Mouse (Mus musculus): ENCODE measurements around the gene Ubb. TPM values are rescaled to one million over a fixed set of nuclear protein-coding genes. Genes with fewer than 3 reads are reported as not detected.
A peak's percentile ranks its signal among the peaks of the same experiment; 100 is the strongest.
"Not testable (repeated sequence)": the region's sequence is repeated elsewhere in the genome, so short reads cannot be mapped to it uniquely, and the experiment has no call there.

The Ubb gene
- 493 and 593 TPM in 2 replicates for polyA plus RNA-seq (2011; ENCODE audit: insufficient read length, low read depth, missing spikeins)

DNA sequence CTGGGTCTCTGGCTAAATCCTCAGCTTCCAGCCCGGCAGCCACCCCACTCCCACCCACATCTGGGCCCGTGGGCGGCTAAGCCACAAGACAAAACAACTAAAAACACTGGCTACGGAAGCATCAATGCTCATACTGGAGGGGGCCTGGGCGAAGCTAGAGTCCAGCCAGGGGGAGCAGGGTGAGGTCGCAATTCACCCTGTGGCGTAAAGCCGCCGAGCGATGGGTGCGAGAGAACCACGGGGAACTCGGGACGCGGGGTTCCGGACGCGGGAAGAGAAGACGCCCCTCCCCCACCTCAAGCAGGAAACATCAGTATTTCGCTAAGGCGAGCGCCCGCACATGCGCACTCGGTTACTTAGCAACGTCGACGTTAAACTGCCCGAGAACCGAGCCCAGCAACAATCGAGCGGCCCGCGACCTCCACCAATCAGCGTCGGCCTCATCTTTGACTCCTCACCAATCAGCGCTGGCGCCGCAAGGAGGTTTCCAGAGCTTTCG, at the start of gene Ubb:
Ubb (plus strand) TSS at position 445 of the 499 bp plus-strand sequence.
- TF ChIP-seq CTCF (IDR thresholded peaks at IDR 0.05; ENCODE audit: borderline replicate concordance, insufficient read depth, low read length) (no peak), POLR2A (IDR thresholded peaks at IDR 0.05; ENCODE audit: low read depth, low read length) (peak; percentile 79)
- peaks cover 5% of the 10 kb centered on the region for H3K4me1 ChIP-seq (ENCODE audit: control insufficient read depth, insufficient read depth, low read length)
- H3K4me3 ChIP-seq (ENCODE audit: insufficient read depth, low read length) = peak within 1 kb of the TSS; percentile 91
- peak within 1 kb of the TSS; percentile 94 for H3K27ac ChIP-seq (ENCODE audit: insufficient read depth, low read length)

DNA sequence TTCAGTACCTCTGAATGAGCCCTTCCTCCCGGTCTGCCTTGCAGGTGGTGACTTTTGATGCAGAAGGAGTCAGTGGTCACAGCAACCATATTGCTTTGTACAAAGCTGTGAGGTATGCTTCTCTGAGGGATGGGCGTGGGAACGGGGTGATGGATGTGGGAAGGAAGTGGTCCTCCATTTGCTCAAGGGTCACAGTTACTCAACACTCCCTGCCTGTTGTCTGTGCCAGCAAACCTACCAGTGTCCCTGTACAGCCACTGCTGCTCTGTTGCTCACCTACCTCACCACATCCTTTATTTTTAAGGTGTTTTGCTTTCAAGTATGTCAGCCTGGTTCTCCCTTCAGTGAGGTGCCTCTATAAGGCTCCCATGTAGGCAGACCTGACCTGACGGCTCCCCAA, 43.3 kb upstream of the Ubb start:
- TF ChIP-seq CTCF (IDR thresholded peaks at IDR 0.05; ENCODE audit: borderline replicate concordance, insufficient read depth, low read length) = no peak
- no peak for TF ChIP-seq POLR2A (IDR thresholded peaks at IDR 0.05; ENCODE audit: low read depth, low read length)
- H3K4me1 ChIP-seq (ENCODE audit: control insufficient read depth, insufficient read depth, low read length) = no peaks in the 10 kb centered on the region
- H3K27ac ChIP-seq (ENCODE audit: insufficient read depth, low read length) = no peak overlapping the region
- no peak overlapping the region for H3K4me3 ChIP-seq (ENCODE audit: insufficient read depth, low read length)

DNA sequence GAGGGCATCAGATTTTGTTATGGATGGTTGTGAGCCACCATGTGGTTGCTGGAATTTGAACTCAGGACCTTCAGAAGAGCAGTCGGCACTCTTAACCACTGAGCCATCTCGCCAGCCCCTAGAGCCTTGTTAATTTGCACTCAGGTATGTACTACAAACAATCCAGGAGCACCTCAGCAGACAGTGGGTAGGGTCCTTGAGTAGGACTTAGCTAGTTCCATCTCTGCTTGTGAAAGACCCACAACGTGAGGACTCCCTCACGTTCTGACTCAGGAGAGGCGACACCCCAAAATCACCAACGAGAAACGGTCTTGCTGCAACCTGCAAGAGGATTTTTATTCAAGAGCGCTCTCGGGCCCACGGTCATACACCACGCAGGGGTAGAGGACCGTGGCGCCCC, 42.6 kb upstream of the Ubb start:
- not testable (repeated sequence) for H3K4me3 ChIP-seq (ENCODE audit: insufficient read depth, low read length); H3K27ac ChIP-seq (ENCODE audit: insufficient read depth, low read length); H3K4me1 ChIP-seq (ENCODE audit: control insufficient read depth, insufficient read depth, low read length)

DNA sequence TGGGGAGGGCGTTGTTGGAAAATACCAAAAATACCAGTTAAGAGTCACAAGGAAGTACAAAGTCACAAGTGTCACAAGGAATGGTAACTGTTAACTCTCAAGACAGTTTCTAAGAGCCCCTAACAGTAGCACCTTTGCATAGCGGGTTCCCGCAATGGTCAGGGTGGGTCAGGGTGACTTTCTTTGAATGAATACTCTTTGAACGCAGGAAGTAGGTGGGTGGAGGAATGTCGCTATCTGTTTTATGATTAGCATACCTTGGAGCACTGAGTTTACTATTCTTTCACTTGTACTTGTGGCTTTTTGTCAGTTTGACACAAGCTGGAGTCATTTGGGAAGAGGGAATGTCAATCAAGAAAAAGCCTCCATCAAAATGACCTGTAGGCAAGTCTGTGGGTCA, 42.2 kb upstream of the Ubb start:
- H3K4me1 ChIP-seq (ENCODE audit: control insufficient read depth, insufficient read depth, low read length); H3K4me3 ChIP-seq (ENCODE audit: insufficient read depth, low read length); H3K27ac ChIP-seq (ENCODE audit: insufficient read depth, low read length): not testable (repeated sequence)

DNA sequence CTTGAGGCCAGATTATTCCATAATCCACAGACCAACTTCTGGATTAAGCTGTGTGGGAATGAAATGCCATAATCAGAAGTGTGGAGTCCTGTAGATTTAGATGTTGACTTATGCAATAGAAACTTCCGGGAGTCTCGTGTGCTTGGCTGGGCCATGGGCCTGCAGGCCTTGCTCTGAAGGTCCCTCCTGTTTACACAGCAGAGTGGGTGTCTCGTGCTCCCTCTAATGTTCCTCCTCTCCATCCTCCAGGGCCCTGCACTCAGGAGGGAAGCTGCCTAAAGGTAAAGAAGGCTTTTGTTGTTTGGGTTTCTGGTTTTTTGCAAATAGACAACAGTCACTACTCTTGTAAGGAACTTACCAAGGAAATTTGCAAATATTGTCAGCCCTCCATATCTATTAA, 41.4 kb upstream of the Ubb start:
- H3K4me1 ChIP-seq (ENCODE audit: control insufficient read depth, insufficient read depth, low read length) = no peaks in the 10 kb centered on the region
- no peak overlapping the region for H3K27ac ChIP-seq (ENCODE audit: insufficient read depth, low read length)
- TF ChIP-seq POLR2A (IDR thresholded peaks at IDR 0.05; ENCODE audit: low read depth, low read length) (no peak), CTCF (IDR thresholded peaks at IDR 0.05; ENCODE audit: borderline replicate concordance, insufficient read depth, low read length) (no peak)
- H3K4me3 ChIP-seq (ENCODE audit: insufficient read depth, low read length) = no peak overlapping the region

DNA sequence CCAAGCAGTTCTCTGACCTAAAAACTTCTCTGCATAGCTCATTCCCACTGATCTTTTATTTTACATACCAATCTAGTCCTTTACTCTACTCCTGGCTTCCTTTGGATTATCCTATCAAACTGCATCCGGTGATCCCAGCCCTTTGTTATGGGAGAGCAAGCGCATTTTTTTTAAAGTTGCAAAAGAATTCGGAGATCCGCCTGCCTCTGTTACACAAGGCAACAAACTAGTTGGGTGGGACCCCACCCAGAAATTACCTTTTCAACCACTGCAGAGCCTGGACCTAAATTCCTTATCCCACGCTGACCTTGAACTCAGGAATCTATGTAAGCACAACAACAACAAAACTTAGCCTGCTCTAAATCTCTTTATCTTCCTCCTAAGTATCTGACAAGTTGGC, 40.0 kb upstream of the Ubb start:
- no peak overlapping the region for H3K27ac ChIP-seq (ENCODE audit: insufficient read depth, low read length)
- H3K4me1 ChIP-seq (ENCODE audit: control insufficient read depth, insufficient read depth, low read length) = no peaks in the 10 kb centered on the region
- no peak for TF ChIP-seq POLR2A (IDR thresholded peaks at IDR 0.05; ENCODE audit: low read depth, low read length)
- no peak for TF ChIP-seq CTCF (IDR thresholded peaks at IDR 0.05; ENCODE audit: borderline replicate concordance, insufficient read depth, low read length)
- no peak overlapping the region for H3K4me3 ChIP-seq (ENCODE audit: insufficient read depth, low read length)

DNA sequence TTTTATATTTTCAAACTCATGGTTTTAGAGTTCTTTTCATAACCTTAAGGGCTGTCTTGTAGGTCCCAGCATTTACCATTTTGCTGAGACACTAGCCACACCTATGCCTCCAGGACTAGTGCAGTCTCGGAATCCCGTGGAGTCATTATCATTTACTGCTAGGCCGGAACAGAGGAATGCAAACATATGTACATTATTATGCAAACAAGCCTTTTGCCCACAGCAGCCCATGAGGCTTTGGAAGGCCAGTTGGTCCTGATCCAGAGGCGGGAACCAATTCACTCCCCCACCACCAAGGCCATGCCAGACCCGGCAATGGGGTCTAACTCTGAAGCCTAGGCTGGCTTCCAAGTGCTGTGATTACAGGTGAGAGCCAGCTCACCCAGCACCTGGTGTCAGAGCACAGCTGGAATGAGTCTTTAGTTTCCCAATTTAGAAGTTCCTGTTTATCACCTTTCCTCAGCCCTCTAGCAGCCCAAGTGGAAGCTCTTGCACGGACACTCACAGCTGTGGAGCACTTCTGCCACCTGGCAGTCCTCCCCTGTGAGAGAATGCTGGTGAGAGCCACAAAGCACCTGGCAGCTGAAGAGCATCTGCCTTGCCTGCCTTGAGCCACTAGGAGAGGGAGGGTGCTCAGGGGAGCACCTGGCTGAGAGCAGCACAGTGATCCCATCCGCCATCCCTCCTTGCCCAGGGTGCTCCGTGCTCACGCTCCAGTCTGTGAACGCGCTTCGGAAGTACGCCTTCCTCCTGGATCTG, 39.3 kb upstream of the Ubb start:
- no peaks in the 10 kb centered on the region for H3K4me1 ChIP-seq (ENCODE audit: control insufficient read depth, insufficient read depth, low read length)
- TF ChIP-seq POLR2A (IDR thresholded peaks at IDR 0.05; ENCODE audit: low read depth, low read length) (no peak), CTCF (IDR thresholded peaks at IDR 0.05; ENCODE audit: borderline replicate concordance, insufficient read depth, low read length) (no peak)
- no peak overlapping the region for H3K4me3 ChIP-seq (ENCODE audit: insufficient read depth, low read length)
- no peak overlapping the region for H3K27ac ChIP-seq (ENCODE audit: insufficient read depth, low read length)

DNA sequence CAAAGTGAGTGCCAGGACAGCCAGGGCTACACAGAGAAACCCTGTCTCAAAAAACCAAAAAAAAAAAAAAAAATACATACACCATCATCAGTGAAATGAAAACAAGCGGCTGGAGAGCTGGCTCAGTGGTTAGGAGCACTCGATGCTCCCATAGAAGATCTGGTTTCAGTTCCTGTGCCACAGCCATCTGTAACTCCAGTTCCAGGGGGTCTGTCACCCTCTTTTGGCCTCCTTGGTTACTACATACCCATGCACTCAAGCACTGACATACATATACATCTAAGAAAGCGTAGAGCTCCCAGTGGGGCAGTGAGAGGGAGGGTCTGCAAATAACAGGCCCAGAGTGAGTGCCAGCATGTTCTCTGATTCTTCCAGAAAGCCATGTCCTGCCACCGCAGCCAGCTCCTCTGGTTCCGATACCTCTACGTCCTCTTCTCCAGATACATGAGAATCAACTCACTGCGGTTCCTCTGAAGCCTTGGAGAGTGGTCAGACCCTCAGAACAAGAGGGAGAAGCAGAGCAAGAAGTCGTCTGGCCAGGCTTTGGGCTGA, 38.4 kb upstream of the Ubb start:
- TF ChIP-seq CTCF (IDR thresholded peaks at IDR 0.05; ENCODE audit: borderline replicate concordance, insufficient read depth, low read length) (no peak), POLR2A (IDR thresholded peaks at IDR 0.05; ENCODE audit: low read depth, low read length) (no peak)
- no peak overlapping the region for H3K4me3 ChIP-seq (ENCODE audit: insufficient read depth, low read length)
- no peaks in the 10 kb centered on the region for H3K4me1 ChIP-seq (ENCODE audit: control insufficient read depth, insufficient read depth, low read length)
- H3K27ac ChIP-seq (ENCODE audit: insufficient read depth, low read length) = no peak overlapping the region

DNA sequence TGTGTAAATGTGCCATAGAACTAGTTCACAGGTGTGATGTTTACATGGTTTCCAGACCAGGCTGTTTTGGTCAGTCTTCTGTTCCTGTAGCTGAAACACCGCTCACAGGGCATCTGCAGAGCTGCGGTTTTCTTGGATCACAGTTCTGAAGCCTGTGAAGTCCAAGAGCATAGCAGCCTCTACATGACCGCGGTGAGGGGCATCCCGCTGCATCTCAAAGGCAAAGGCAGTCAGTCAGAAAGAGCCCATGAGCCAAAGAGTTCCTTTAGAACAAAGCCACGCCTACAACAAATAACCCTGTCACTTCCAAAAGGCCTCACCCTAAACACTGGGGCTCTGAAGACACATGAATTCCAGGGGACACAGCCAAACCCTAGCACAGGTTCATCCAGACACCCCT, 37.7 kb upstream of the Ubb start:
- TF ChIP-seq CTCF (IDR thresholded peaks at IDR 0.05; ENCODE audit: borderline replicate concordance, insufficient read depth, low read length) (no peak), POLR2A (IDR thresholded peaks at IDR 0.05; ENCODE audit: low read depth, low read length) (no peak)
- Histone ChIP-seq H3K27ac (ENCODE audit: insufficient read depth, low read length) (no peak overlapping the region), H3K4me3 (ENCODE audit: insufficient read depth, low read length) (no peak overlapping the region), H3K4me1 (ENCODE audit: control insufficient read depth, insufficient read depth, low read length) (no peaks in the 10 kb centered on the region)

DNA sequence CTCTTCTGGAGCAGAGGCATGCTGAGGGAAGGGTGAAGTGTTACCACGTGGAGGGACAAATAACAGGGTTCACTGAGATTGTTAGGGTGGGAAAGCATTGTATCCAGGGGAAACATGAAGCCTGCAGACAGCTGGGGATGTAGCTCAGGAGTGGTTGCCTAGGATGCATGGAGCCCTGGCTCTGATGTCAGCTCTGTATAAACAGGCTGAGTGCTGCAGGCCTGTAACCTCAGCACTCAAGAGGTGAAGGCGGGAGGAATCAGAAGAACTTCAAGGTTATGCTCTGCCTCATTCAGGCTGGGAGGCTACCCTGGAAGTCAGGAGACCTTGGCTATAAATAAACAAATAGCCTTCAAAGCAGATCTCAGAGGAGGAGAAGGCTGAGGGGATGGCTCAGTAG, 32.0 kb upstream of the Ubb start:
- Histone ChIP-seq H3K4me1 (ENCODE audit: control insufficient read depth, insufficient read depth, low read length) (no peaks in the 10 kb centered on the region), H3K4me3 (ENCODE audit: insufficient read depth, low read length) (no peak overlapping the region), H3K27ac (ENCODE audit: insufficient read depth, low read length) (no peak overlapping the region)
- no peak for TF ChIP-seq POLR2A (IDR thresholded peaks at IDR 0.05; ENCODE audit: low read depth, low read length)
- no peak for TF ChIP-seq CTCF (IDR thresholded peaks at IDR 0.05; ENCODE audit: borderline replicate concordance, insufficient read depth, low read length)
